Mouse (Mus musculus) embryonic facial prominence, embryonic 12.5 days (tissue): ENCODE data around the gene Fgg. TPM values are rescaled to one million over a fixed set of nuclear protein-coding genes. Genes with fewer than 3 reads are reported as not detected.
A peak's percentile ranks its signal among the peaks of the same experiment; 100 is the strongest.

Experiments
- ATAC-seq: fragments of 200-750 bp; cut with Nextera tagmentation; 2 replicates; pipeline ENCODE4 v1.8.0; 2017; ENCODE audit not compliant: insufficient number of reproducible peaks, insufficient read depth, low FRiP score, low TSS enrichment
- H3K27ac ChIP-seq: fragments of 300-500 bp; sonication (generic); 2 replicates; pipeline ENCODE4 v1.5.1; 2016; ENCODE audit warnings: mild to moderate bottlenecking
- H3K27me3 ChIP-seq: fragments of 300-500 bp; sonication (generic); 2 replicates; pipeline ENCODE4 v1.6.1; 2016; ENCODE audit warnings: mild to moderate bottlenecking, moderate library complexity
- H3K36me3 ChIP-seq: fragments of 300-500 bp; sonication (generic); 2 replicates; pipeline ENCODE4 v1.6.1; 2016; ENCODE audit warnings: mild to moderate bottlenecking
- H3K4me1 ChIP-seq: fragments of 300-500 bp; sonication (generic); 2 replicates; pipeline ENCODE4 v1.6.1; 2016
- H3K4me2 ChIP-seq: fragments of 300-500 bp; sonication (generic); replicated peaks from 2 replicates; pipeline ENCODE4 v1.6.1; 2016; ENCODE audit warnings: mild to moderate bottlenecking, moderate library complexity
- H3K4me3 ChIP-seq: fragments of 300-500 bp; sonication (generic); 2 replicates; pipeline ENCODE4 v1.5.1; 2016; ENCODE audit warnings: mild to moderate bottlenecking
- H3K9ac ChIP-seq: fragments of 300-500 bp; sonication (generic); 2 replicates; pipeline ENCODE4 v1.6.1; 2016; ENCODE audit warnings: mild to moderate bottlenecking, moderate library complexity
- H3K9me3 ChIP-seq: fragments of 300-500 bp; sonication (generic); 2 replicates; pipeline ENCODE4 v1.6.1; 2016; ENCODE audit warnings: mild to moderate bottlenecking, moderate library complexity
- WGBS: fragments of 180-500 bp; shearing (Covaris S2); methylation state at CpG from one replicate; pipeline ENCODE4 v1.1.7; 2016; 5-methylcytosine and 5-hydroxymethylcytosine counted together
- polyA plus RNA-seq: library from polyadenylated mRNA; unstranded; fragments of >200 nt; fragmentation: Nextera tagmentation; extraction: Ambion mirVana; gene quantifications from 2 replicates; pipeline ENCODE4 v1.2.1, GENCODE M21; 2016

Fgg gene
- polyA plus RNA-seq, 1 experiment from 2014 or later, result 0.36 TPM

DNA sequence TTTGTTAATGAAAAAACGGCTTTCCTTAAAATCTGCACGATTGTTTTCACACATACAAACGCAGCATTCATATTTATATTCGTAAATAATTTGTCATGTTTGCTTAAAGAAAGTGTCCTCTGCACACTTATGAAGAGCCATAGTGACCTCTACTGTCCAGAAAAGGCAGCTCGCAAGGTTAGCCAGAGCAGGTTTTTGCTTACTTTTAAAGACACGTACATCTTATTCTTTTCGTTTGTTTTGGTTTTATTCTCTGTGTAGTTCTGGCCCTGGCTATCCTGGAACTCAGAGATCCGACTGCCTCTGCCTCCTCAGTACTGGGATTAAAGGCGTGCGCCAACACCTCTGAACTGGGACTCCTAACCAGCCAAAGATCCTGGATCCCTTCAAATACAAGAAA lies 46.2 kb downstream of the Fgg start:
- Histone ChIP-seq H3K36me3 (peaks cover 11% of the 10 kb centered on the region), H3K4me1 (peaks cover 8% of the 10 kb centered on the region), H3K27me3 (no peaks in the 10 kb centered on the region), H3K27ac (no peak overlapping the region), H3K9me3 (no peaks in the 10 kb centered on the region), H3K9ac (no peak overlapping the region), H3K4me3 (no peak overlapping the region), H3K4me2 (no peak overlapping the region)
- WGBS, result 34% methylated on average over 10 of the region's 10 CpGs
- ATAC-seq, result no peak

- Histone ChIP-seq H3K36me3 (peaks cover 21% of the 10 kb centered on the region), H3K4me1 (peaks cover 8% of the 10 kb centered on the region), H3K4me2 (peak overlapping the region; percentile 29; the same call in 1 of the 2 replicates), H3K27ac (no peak overlapping the region), H3K9ac (no peak overlapping the region), H3K27me3 (no peaks in the 10 kb centered on the region), H3K4me3 (peak overlapping the region; percentile 85), H3K9me3 (no peaks in the 10 kb centered on the region)
- ATAC-seq, result no peak
- WGBS, result 38% methylated on average over 13 of the region's 13 CpGs
These were observed 47.2 kb downstream of the Fgg start for GRCm38 (mm10) chr3:83054759-83055158.

GRCm38 (mm10) chr3:83055281-83056038 lies 47.9 kb downstream of the Fgg start, which contains the start of gene Plrg1:
TSS of gene Plrg1 (plus strand) at chr3:83055522.
- H3K36me3 ChIP-seq, result peaks cover 26% of the 10 kb centered on the region
- peak; percentile 96 for ATAC-seq
- no peaks in the 10 kb centered on the region for H3K27me3 ChIP-seq
- H3K9ac ChIP-seq, result peak within 1 kb of the TSS; percentile 69
- H3K4me3 ChIP-seq, result peak within 1 kb of the TSS; percentile 85
- H3K9me3 ChIP-seq, result no peaks in the 10 kb centered on the region
- peaks cover 8% of the 10 kb centered on the region for H3K4me1 ChIP-seq
- peak within 1 kb of the TSS; percentile 81 for H3K4me2 ChIP-seq
- WGBS, result under 1% methylated on average over 56 of the region's 61 CpGs
- H3K27ac ChIP-seq, result peak within 1 kb of the TSS; percentile 69; the same call in 1 of the 2 replicates

- no peak overlapping the region for H3K4me2 ChIP-seq
- H3K4me3 ChIP-seq, result no peak overlapping the region
- WGBS, result 94% methylated on average over 2 of the region's 2 CpGs
- no peak for ATAC-seq
- peaks cover 42% of the 10 kb centered on the region for H3K36me3 ChIP-seq
- H3K4me1 ChIP-seq, result peaks cover 8% of the 10 kb centered on the region
- H3K27me3 ChIP-seq, result no peaks in the 10 kb centered on the region
- no peak overlapping the region for H3K9ac ChIP-seq
- no peak overlapping the region for H3K27ac ChIP-seq
- H3K9me3 ChIP-seq, result no peaks in the 10 kb centered on the region
These were observed 49.5 kb downstream of the Fgg start for GRCm38 (mm10) chr3:83057046-83057445.

Other genes starting within 250 kb of the Fgg start
- 6.0 and 6.4 TPM in 2 replicates for gene Rbm46, start 131.2 kb upstream of the Fgg start, polyA plus RNA-seq
- 0.06 and 0.09 TPM in 2 replicates for gene Lrat, start 103.8 kb upstream of the Fgg start, polyA plus RNA-seq
- gene Fga, start 18.4 kb downstream of the Fgg start, polyA plus RNA-seq, result 0.06 and 0.14 TPM in 2 replicates
- 0.08 TPM in 2 replicates for gene Fgb, start 42.1 kb downstream of the Fgg start, polyA plus RNA-seq
- gene Plrg1, start 47.8 kb downstream of the Fgg start, polyA plus RNA-seq, result 116 and 118 TPM in 2 replicates
- 0.20 and 0.27 TPM in 2 replicates for gene Dchs2, start 120.2 kb downstream of the Fgg start, polyA plus RNA-seq